Mouse (Mus musculus): ENCODE data around the gene Pde2a.

DNA sequence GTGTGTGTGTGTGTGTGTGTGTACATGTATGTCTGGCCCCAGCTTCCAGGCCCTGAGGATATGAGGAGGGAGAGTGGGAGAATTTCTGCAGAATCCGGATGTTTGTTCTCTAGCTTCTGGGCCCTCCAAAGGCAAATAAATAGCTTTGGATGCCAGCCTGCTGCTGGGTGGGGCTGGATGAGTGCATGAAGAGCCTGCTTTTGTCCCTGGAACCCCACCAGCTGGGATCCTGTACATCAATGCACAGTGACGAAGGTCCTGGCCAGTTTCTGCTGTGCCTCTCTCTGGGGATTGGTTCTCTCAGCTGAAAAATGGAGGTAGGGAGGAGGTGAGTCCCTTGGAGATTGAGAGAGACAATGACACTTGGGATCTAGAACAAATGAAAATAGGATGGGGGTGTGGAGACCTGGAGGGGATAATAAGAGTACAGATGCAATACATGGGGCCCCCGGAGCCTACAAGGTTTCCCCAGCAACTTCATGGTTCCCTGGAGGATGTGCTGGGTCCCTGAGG is 50.5 kb downstream of the Pde2a start:
- TF ChIP-seq POLR2A (IDR thresholded peaks at IDR 0.05; ENCODE audit: low read depth, low read length) (no peak), CTCF (IDR thresholded peaks at IDR 0.05; ENCODE audit: borderline replicate concordance, insufficient read depth, low read length) (no peak)
